Mouse (Mus musculus): Measurements from ENCODE around the gene Ica1. TPM values are rescaled to one million over a fixed set of nuclear protein-coding genes. Genes with fewer than 3 reads are reported as not detected.

Ica1 gene
- total RNA-seq, 2 experiments from 2014 or later: 63.2 to 70.0 TPM

DNA sequence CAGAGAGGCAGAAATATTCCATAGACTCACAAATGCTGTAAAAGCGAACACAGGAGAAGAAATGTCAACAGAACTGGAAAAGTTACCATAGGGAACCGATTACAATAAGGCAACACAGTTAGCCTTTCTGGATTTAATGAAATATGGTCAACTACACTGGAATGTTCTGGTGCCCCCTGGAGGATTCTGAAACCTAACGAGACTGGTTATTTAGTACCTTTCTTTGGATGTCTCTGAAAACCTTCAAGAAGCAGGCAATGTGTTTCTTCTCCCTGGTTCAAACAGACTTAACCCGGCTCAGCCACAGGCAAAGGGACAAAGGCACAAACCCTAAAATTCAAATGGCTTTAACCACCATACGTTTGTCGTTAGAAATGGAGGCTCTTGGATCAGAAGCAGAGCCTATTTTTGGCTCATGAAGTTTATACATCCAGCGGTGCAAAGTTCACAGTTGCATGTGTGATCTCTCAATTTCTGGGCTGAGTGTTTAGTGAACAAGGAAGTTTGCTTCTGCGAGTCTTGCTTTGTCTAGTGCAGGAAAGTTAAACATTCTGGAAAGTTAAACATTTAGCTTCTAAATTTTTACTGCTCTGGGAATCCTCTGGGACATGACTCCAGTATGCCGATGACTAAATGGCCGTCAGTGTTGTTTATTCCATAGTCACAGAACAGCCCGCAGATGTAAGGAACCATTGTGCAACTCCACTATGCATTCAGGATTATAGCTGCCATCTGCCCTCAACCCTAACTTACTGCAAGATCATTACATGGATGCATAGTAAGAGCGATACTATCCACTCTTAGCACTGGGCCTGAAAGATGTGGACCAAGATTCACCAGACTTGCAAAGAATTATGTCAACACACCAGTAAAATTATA is 83.4 kb downstream of the Ica1 start:
- DNase-seq (ENCODE audit: low spot score in 2 of 2): peak; percentile 51
- intact Hi-C loops (cut with DNase I): no loop called here

- DNase-seq (ENCODE audit: low spot score in 2 of 2): no peak
- intact Hi-C loops (cut with DNase I): no loop called here
Observed at GRCm38 (mm10) chr6:8693926-8694635, 84.2 kb downstream of the Ica1 start.

DNA sequence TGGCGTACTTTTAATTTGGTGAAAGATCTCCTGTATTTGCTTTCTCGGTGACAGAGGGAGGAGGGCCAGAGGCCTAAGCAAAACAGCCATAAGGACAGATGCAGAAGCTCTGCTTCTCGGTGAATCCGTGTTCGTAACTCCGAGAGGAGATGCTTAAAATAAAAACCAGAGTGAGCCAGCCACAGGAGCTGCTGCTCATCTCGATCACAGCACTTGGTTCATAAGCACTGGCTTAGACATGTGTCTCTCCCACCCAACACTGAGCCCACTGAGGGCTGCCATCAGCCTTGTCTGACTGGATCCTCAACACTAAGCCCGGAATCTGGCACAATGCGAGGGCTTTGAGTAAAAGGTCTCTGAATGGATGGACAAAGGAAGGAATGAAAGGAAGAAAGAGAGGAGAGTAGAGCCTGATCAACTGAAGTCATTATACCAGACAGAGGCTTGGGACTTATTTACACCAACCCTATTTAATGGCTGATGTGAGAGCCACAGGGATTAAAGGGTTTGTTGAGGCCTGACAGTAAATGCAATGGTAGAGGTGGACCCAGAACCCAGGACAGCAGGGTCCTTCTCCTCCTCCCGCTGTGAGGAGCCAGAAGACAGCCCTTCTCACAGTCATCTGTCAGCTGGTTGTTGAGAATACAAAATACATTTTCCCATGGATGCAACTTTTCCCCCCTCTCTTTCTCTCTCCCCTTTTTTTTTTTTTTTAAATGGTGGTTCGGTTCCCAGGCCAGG is 85.0 kb downstream of the Ica1 start:
- intact Hi-C loops (cut with DNase I): no loop called here
- DNase-seq (ENCODE audit: low spot score in 2 of 2): peak; percentile 30 to 31

GRCm38 (mm10) chr6:8691199-8691975 is 86.9 kb downstream of the Ica1 start:
- intact Hi-C loops (cut with DNase I): no loop called here

DNA sequence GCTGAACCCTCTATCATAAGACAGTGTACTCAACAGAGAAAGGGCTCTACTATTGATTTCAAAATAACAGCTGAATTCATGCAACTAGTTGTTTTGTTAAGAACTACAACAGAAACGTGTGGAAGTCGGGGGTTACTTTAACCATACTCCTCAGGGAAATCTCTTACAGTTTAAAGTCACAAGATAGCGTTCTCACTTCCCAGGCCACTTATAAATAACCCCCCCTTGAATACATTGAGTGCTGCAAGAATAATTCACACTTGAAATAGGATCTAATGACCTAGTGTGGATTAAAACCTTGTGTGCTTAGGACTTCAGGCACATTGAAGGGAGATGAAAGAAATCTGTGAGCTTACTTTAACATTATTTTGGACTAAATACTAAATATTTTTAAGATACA is 87.8 kb downstream of the Ica1 start:
- DNase-seq (ENCODE audit: low spot score in 2 of 2): no peak
- intact Hi-C loops (cut with DNase I): no loop called here

More at GRCm38 (mm10) chr6:8691199-8691975, 86.9 kb downstream of the Ica1 start:
- DNase-seq (ENCODE audit: low spot score in 2 of 2): no peak

GRCm38 (mm10) chr6:8686678-8687580 is 91.4 kb downstream of the Ica1 start:
- peak; percentile 43 to 44 for DNase-seq (ENCODE audit: low spot score in 2 of 2)
- intact Hi-C loops (cut with DNase I): no loop called here

- peak; percentile 62 to 78 for DNase-seq (ENCODE audit: low spot score in 2 of 2)
- intact Hi-C loops (cut with DNase I): no loop called here
Observed at GRCm38 (mm10) chr6:8683379-8683778, 94.9 kb downstream of the Ica1 start.

- intact Hi-C loops (cut with DNase I): no loop called here
- DNase-seq (ENCODE audit: low spot score in 2 of 2): no peak
Observed at GRCm38 (mm10) chr6:8680931-8681330, 97.4 kb downstream of the Ica1 start.

GRCm38 (mm10) chr6:8673013-8673412 is 105.3 kb downstream of the Ica1 start:
- intact Hi-C loops (cut with DNase I): no loop called here

DNA sequence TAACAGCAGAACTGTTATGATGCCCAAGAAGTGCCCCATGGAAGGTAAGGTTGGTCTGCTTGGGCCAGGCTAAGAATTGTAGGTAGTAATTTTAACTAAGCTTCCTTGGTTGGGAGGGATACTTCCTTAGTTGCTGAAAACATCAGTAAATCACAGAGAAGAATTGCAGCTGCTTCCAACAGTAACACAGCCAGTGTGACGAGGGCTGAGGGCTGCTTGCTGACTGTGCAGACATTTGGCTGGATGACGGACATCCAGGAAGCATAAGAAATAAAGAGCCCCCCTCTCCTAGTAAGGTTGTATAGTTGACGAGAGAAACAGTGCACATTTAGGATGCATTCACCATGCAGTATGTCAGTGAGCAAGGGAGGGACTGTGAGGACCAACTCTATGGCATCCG is 108.9 kb downstream of the Ica1 start:
- DNase-seq (ENCODE audit: low spot score in 2 of 2): no peak
- intact Hi-C loops (cut with DNase I): no loop called here

More at GRCm38 (mm10) chr6:8673013-8673412, 105.3 kb downstream of the Ica1 start:
- DNase-seq (ENCODE audit: low spot score in 2 of 2): no peak

DNA sequence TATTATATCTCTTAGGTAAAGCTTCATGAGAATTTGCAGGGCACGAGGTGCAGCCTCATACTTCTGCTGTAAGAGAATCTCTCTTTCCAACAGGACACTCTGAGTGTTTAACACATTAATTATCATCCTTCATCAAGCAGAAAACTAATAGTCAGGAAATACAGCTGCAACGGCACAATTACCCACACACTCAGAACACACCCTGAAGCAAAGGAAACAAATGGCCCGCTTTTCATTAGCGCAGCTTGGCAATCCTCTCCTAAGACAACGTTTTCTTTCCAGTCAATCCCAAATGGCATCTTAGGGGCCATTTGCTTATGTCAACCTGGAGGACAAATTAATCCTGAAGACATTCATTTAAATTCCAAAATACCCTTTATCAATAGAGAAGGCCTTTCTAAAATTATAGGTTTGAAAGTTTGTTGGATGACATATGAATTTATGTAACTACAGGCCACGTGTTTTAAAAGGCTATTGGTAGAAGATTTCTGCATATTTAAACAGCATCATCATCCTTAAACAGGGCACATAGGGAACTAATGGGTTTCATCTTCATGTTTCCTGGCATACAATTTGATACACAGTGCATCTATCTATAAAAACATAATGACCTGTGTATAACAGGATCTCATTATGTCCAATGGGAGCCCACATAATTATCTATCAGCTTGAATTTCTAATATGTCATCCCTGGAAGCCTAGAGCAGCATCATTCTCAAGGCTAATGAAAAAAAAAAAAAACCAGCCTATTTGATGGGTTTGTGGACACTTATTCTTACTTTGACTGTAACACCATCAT is 110.1 kb downstream of the Ica1 start:
- DNase-seq (ENCODE audit: low spot score in 2 of 2): no peak
- intact Hi-C loops (cut with DNase I): no loop called here

DNA sequence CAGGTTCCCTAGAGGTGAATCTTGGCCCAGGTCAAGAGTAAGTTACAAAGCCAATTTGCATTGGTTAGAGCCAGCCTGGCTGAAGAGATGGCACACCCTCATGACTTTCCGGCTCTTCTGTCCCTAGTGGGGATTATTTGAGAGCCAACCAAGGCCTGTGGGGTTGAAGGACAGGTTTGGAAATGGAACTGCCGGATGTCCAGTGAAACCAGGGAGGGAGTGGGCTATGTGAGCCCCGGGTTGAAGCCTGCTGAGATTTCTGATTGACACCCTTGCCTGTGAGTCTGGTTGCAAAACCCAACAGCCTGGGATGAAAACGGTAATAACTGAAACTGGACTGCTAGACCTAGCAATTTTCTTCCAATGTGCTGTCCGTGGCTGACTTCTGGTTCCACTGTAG is 112.5 kb downstream of the Ica1 start:
- DNase-seq (ENCODE audit: low spot score in 2 of 2): no peak
- intact Hi-C loops (cut with DNase I): no loop called here

DNA sequence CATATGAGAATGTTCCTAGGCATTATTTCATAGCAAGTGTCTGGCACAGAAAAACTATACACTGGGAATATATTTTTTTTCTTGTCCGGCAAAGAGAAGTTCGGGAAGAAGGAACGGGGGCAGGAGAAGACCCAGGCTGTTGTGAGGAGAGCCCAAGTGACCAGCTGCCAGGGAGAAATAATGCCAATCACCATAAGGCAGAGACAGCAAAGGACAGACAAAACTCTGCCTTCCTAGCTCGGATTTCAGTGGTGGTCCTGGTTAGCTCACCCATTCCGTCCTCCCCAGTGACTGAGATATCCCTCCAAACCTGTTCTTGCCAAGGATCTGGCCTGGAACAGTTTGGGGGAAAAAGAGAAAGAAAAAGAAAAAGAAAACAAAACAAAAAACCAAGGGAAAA is 113.3 kb downstream of the Ica1 start:
- DNase-seq (ENCODE audit: low spot score in 2 of 2): no peak
- intact Hi-C loops (cut with DNase I): no loop called here

DNA sequence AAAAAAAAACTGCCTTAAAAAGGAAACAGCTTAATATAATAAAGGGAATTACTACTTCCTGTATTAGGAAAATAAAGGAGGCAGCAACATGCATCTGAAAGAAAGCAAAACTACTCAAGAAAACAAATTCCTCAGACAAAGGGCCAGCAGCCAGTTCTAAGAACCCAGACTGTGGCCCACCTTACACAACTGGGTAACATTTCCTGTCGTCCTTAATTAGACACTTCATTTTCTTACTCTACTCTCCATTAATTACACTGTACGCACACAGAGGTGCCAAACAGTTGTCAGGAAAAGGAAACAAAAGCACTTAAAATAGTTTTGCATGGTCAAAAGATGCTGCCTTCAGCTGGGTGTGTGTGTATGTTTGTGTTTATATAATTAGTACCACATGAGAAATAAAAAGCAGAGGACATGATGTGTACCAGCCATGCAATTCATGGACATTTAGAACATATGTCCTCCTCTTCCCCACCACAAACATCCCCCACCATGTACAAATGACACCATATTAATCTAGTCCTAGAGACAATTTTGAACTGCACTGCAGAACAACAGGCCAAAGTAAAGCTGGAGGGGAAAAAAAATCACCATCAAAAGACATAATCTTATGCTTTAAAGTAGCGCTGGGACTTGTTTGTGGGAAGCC is 115.1 kb downstream of the Ica1 start:
- intact Hi-C loops (cut with DNase I): no loop called here
- DNase-seq (ENCODE audit: low spot score in 2 of 2): no peak

- intact Hi-C loops (cut with DNase I): no loop called here
- no peak for DNase-seq (ENCODE audit: low spot score in 2 of 2)
Observed at GRCm38 (mm10) chr6:8661404-8661803, 116.9 kb downstream of the Ica1 start.

- no peak for DNase-seq (ENCODE audit: low spot score in 2 of 2)
- intact Hi-C loops (cut with DNase I): no loop called here
Observed at GRCm38 (mm10) chr6:8660076-8660475, 118.2 kb downstream of the Ica1 start.

Data from left cerebral cortex, postnatal 14 days (tissue).